Mouse (Mus musculus): ENCODE data around the gene Vps26a. TPM values are rescaled to one million over a fixed set of nuclear protein-coding genes. Genes with fewer than 3 reads are reported as not detected.

The Vps26a gene
- polyA plus RNA-seq, 1 experiment: 73.3 TPM

GRCm38 (mm10) chr10:62508459-62508858 is 21.9 kb upstream of the Vps26a start:
- Histone ChIP-seq H3K36me3 (ENCODE audit: control insufficient read depth, insufficient read depth, low read length, poor library complexity, severe bottlenecking) (no peaks in the 10 kb centered on the region), H3K27me3 (ENCODE audit: control insufficient read depth, insufficient read depth, low read length, poor library complexity, severe bottlenecking) (no peaks in the 10 kb centered on the region), H3K9me3 (replicated peaks; ENCODE audit: control insufficient read depth, insufficient read depth, low read length, poor library complexity, severe bottlenecking) (no peaks in the 10 kb centered on the region), H3K9ac (ENCODE audit: low read depth, poor library complexity, severe bottlenecking) (no peak overlapping the region), H3K27ac (ENCODE audit: insufficient read depth, low read length) (no peak overlapping the region), H3K4me1 (ENCODE audit: control insufficient read depth, insufficient read depth, low read length) (no peaks in the 10 kb centered on the region), H3K4me3 (ENCODE audit: low read depth, low read length) (peak overlapping the region; percentile 6; the same call in 1 of the 2 replicates)
- TF ChIP-seq CTCF (IDR thresholded peaks at IDR 0.05; ENCODE audit: low read depth, low read length) (no peak), POLR2A (IDR thresholded peaks at IDR 0.05; ENCODE audit: insufficient read depth, low read length) (no peak), EP300 (IDR thresholded peaks at IDR 0.05; ENCODE audit: insufficient read depth, low read depth, low read length) (no peak)

DNA sequence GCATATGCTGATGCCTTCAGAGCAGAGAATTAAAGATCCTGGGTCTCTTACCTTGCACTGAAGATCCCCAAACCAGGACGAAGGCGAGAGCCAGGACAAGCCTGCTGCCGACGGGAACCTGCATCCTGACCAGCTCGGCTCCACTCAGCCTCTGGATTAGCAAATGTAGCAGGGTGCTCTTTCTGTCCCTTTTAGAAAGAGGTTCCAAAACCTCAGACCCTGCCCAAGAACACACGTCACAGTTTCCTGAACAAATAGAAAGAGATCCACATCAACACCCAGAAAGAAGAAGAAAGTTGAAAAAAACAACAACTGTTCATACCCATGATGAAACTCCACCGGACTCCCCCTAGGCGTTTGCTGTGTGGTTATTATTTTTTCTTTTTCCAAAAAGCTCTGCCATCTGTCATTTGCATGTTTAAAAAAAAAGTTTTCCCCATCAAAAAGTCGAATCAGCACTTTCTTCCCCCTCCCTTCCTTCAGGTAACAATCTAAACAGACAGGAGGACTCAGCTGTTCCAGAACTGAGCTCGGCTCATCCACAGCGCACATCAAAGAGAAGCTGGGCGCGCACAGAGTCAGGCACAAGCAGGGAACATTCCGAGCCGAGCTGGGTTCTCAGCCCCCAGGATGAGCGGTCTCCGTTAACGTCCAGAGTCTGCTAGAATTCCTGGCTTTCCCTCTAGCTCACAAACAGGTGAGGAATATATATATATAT is 21.1 kb upstream of the Vps26a start:
- no peak for TF ChIP-seq CTCF (IDR thresholded peaks at IDR 0.05; ENCODE audit: low read depth, low read length)
- no peak for TF ChIP-seq EP300 (IDR thresholded peaks at IDR 0.05; ENCODE audit: insufficient read depth, low read depth, low read length)
- TF ChIP-seq POLR2A (IDR thresholded peaks at IDR 0.05; ENCODE audit: insufficient read depth, low read length): no peak

GRCm38 (mm10) chr10:62507071-62507470 is 20.5 kb upstream of the Vps26a start:
- Histone ChIP-seq H3K9ac (ENCODE audit: low read depth, poor library complexity, severe bottlenecking) (no peak overlapping the region), H3K27ac (ENCODE audit: insufficient read depth, low read length) (no peak overlapping the region), H3K4me1 (ENCODE audit: control insufficient read depth, insufficient read depth, low read length) (no peaks in the 10 kb centered on the region), H3K27me3 (ENCODE audit: control insufficient read depth, insufficient read depth, low read length, poor library complexity, severe bottlenecking) (no peaks in the 10 kb centered on the region), H3K9me3 (replicated peaks; ENCODE audit: control insufficient read depth, insufficient read depth, low read length, poor library complexity, severe bottlenecking) (no peaks in the 10 kb centered on the region), H3K4me3 (ENCODE audit: low read depth, low read length) (no peak overlapping the region), H3K36me3 (ENCODE audit: control insufficient read depth, insufficient read depth, low read length, poor library complexity, severe bottlenecking) (no peaks in the 10 kb centered on the region)
- TF ChIP-seq EP300 (IDR thresholded peaks at IDR 0.05; ENCODE audit: insufficient read depth, low read depth, low read length) (no peak), POLR2A (IDR thresholded peaks at IDR 0.05; ENCODE audit: insufficient read depth, low read length) (no peak), CTCF (IDR thresholded peaks at IDR 0.05; ENCODE audit: low read depth, low read length) (no peak)

More for the DNA sequence above, 21.1 kb upstream of the Vps26a start:
- Histone ChIP-seq H3K9ac (ENCODE audit: low read depth, poor library complexity, severe bottlenecking) (no peak overlapping the region), H3K27ac (ENCODE audit: insufficient read depth, low read length) (no peak overlapping the region), H3K36me3 (ENCODE audit: control insufficient read depth, insufficient read depth, low read length, poor library complexity, severe bottlenecking) (no peaks in the 10 kb centered on the region), H3K4me1 (ENCODE audit: control insufficient read depth, insufficient read depth, low read length) (no peaks in the 10 kb centered on the region), H3K9me3 (replicated peaks; ENCODE audit: control insufficient read depth, insufficient read depth, low read length, poor library complexity, severe bottlenecking) (no peaks in the 10 kb centered on the region), H3K27me3 (ENCODE audit: control insufficient read depth, insufficient read depth, low read length, poor library complexity, severe bottlenecking) (no peaks in the 10 kb centered on the region), H3K4me3 (ENCODE audit: low read depth, low read length) (no peak overlapping the region)

GRCm38 (mm10) chr10:62506019-62506556 is 19.5 kb upstream of the Vps26a start:
- Histone ChIP-seq H3K9ac (ENCODE audit: low read depth, poor library complexity, severe bottlenecking) (no peak overlapping the region), H3K4me1 (ENCODE audit: control insufficient read depth, insufficient read depth, low read length) (no peaks in the 10 kb centered on the region), H3K27me3 (ENCODE audit: control insufficient read depth, insufficient read depth, low read length, poor library complexity, severe bottlenecking) (no peaks in the 10 kb centered on the region), H3K4me3 (ENCODE audit: low read depth, low read length) (no peak overlapping the region), H3K27ac (ENCODE audit: insufficient read depth, low read length) (no peak overlapping the region), H3K36me3 (ENCODE audit: control insufficient read depth, insufficient read depth, low read length, poor library complexity, severe bottlenecking) (no peaks in the 10 kb centered on the region), H3K9me3 (replicated peaks; ENCODE audit: control insufficient read depth, insufficient read depth, low read length, poor library complexity, severe bottlenecking) (no peaks in the 10 kb centered on the region)
- TF ChIP-seq POLR2A (IDR thresholded peaks at IDR 0.05; ENCODE audit: insufficient read depth, low read length): no peak
- TF ChIP-seq CTCF (IDR thresholded peaks at IDR 0.05; ENCODE audit: low read depth, low read length): no peak
- TF ChIP-seq EP300 (IDR thresholded peaks at IDR 0.05; ENCODE audit: insufficient read depth, low read depth, low read length): no peak

DNA sequence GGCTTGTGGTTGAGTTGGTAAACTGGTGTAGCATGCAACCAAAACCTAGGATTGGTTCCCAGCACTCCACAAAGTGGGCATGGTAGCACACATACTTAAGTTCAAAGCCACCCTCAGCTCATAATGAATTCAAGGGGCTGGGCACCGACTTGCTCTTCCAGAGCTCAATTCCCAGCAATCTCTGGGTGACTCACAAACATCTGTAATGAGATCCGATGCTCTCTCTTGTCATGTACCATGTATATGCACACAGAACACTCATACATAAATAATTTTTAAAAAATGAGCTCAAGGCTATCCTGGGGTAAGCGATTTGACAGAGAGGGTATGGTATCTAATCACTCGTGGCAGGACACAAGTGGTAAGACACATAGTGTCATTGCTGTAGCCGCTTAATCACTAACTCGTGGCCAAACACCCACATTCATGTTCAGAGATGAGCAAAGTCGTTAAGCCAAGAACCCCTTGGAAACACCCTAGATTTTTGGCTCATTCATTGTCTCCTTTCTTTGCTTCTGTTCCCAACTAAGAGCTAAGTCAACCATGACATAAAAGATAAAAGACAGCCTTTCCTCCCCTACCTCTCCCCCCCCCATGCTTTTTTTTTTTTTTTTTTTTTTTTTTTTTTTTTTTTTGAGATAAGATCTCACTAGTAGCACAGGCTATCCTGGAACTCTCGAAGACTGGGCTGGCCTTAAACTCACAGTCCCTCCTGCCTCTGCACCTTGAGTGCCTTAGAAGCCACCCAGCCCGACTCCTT is 18.8 kb upstream of the Vps26a start:
- no peaks in the 10 kb centered on the region for H3K36me3 ChIP-seq (ENCODE audit: control insufficient read depth, insufficient read depth, low read length, poor library complexity, severe bottlenecking)

More for the DNA sequence above, 18.8 kb upstream of the Vps26a start:
- Histone ChIP-seq H3K27ac (ENCODE audit: insufficient read depth, low read length) (no peak overlapping the region), H3K4me3 (ENCODE audit: low read depth, low read length) (no peak overlapping the region), H3K9ac (ENCODE audit: low read depth, poor library complexity, severe bottlenecking) (no peak overlapping the region), H3K27me3 (ENCODE audit: control insufficient read depth, insufficient read depth, low read length, poor library complexity, severe bottlenecking) (no peaks in the 10 kb centered on the region), H3K4me1 (ENCODE audit: control insufficient read depth, insufficient read depth, low read length) (no peaks in the 10 kb centered on the region), H3K9me3 (replicated peaks; ENCODE audit: control insufficient read depth, insufficient read depth, low read length, poor library complexity, severe bottlenecking) (no peaks in the 10 kb centered on the region)
- no peak for TF ChIP-seq EP300 (IDR thresholded peaks at IDR 0.05; ENCODE audit: insufficient read depth, low read depth, low read length)
- no peak for TF ChIP-seq CTCF (IDR thresholded peaks at IDR 0.05; ENCODE audit: low read depth, low read length)
- no peak for TF ChIP-seq POLR2A (IDR thresholded peaks at IDR 0.05; ENCODE audit: insufficient read depth, low read length)

Data from ES-Bruce4 (cell line).